Mouse (Mus musculus): ENCODE data around the gene Dhx37. TPM values are rescaled to one million over a fixed set of nuclear protein-coding genes. Genes with fewer than 3 reads are reported as not detected.

Gene Dhx37
- polyA plus RNA-seq, 1 experiment from 2014 or later, result 11.4 TPM

GRCm38 (mm10) chr5:125384512-125385214 lies 49.3 kb downstream of the Dhx37 start:
- Histone ChIP-seq H3K27ac (no peak overlapping the region), H3K27me3 (replicated peaks) (no peaks in the 10 kb centered on the region), H3K36me3 (peaks cover 40% of the 10 kb centered on the region)

GRCm38 (mm10) chr5:125383637-125384420 lies 50.1 kb downstream of the Dhx37 start:
- no peak overlapping the region for H3K9ac ChIP-seq
- peaks cover 38% of the 10 kb centered on the region for H3K36me3 ChIP-seq
- H3K4me2 ChIP-seq, result no peak overlapping the region
- WGBS (ENCODE audit: insufficient replicate concordance), result 59% methylated on average over 3 of the region's 3 CpGs
- no peaks in the 10 kb centered on the region for H3K9me3 ChIP-seq (replicated peaks)
- H3K27me3 ChIP-seq (replicated peaks), result no peaks in the 10 kb centered on the region
- ATAC-seq, result no peak
- peaks cover 23% of the 10 kb centered on the region for H3K4me1 ChIP-seq
- no peak overlapping the region for H3K27ac ChIP-seq
- no peak overlapping the region for H3K4me3 ChIP-seq

More at GRCm38 (mm10) chr5:125384512-125385214, 49.3 kb downstream of the Dhx37 start:
- Histone ChIP-seq H3K4me1 (peaks cover 23% of the 10 kb centered on the region), H3K4me2 (no peak overlapping the region), H3K9ac (no peak overlapping the region), H3K4me3 (no peak overlapping the region), H3K9me3 (replicated peaks) (no peaks in the 10 kb centered on the region)
- WGBS (ENCODE audit: insufficient replicate concordance), result 81% methylated on average over 2 of the region's 2 CpGs
- ATAC-seq, result no peak

GRCm38 (mm10) chr5:125382673-125383558 lies 51.0 kb downstream of the Dhx37 start:
- Histone ChIP-seq H3K4me2 (no peak overlapping the region), H3K9ac (no peak overlapping the region), H3K27ac (peak overlapping the region; percentile 23; the same call in 1 of the 2 replicates), H3K9me3 (replicated peaks) (no peaks in the 10 kb centered on the region), H3K4me3 (no peak overlapping the region), H3K36me3 (peaks cover 29% of the 10 kb centered on the region), H3K4me1 (peaks cover 14% of the 10 kb centered on the region; the same call in 1 of the 2 replicates), H3K27me3 (replicated peaks) (no peaks in the 10 kb centered on the region)
- peak; percentile 52 for ATAC-seq
- 44% methylated on average over 6 of the region's 6 CpGs for WGBS (ENCODE audit: insufficient replicate concordance)

- peak; percentile 16 for ATAC-seq
- Histone ChIP-seq H3K4me3 (no peak overlapping the region), H3K9me3 (replicated peaks) (no peaks in the 10 kb centered on the region), H3K4me2 (no peak overlapping the region), H3K4me1 (peaks cover 14% of the 10 kb centered on the region; the same call in 1 of the 2 replicates), H3K36me3 (peaks cover 27% of the 10 kb centered on the region), H3K27ac (no peak overlapping the region), H3K9ac (no peak overlapping the region), H3K27me3 (replicated peaks) (no peaks in the 10 kb centered on the region)
- WGBS (ENCODE audit: insufficient replicate concordance), result 70% methylated on average over 5 of the region's 5 CpGs
Observed at GRCm38 (mm10) chr5:125381954-125382672, 51.8 kb downstream of the Dhx37 start.

GRCm38 (mm10) chr5:125378919-125379318 lies 55.0 kb downstream of the Dhx37 start:
- no peak overlapping the region for H3K27ac ChIP-seq
- no peak for ATAC-seq
- H3K4me2 ChIP-seq, result no peak overlapping the region
- no peak overlapping the region for H3K4me3 ChIP-seq
- no peak overlapping the region for H3K9ac ChIP-seq
- no peaks in the 10 kb centered on the region for H3K4me1 ChIP-seq
- H3K36me3 ChIP-seq, result peaks cover 4% of the 10 kb centered on the region
- 63% methylated on average over 5 of the region's 5 CpGs for WGBS (ENCODE audit: insufficient replicate concordance)
- H3K9me3 ChIP-seq (replicated peaks), result no peaks in the 10 kb centered on the region
- H3K27me3 ChIP-seq (replicated peaks), result no peaks in the 10 kb centered on the region

- ATAC-seq, result no peak
- no peak overlapping the region for H3K9ac ChIP-seq
- no peak overlapping the region for H3K4me2 ChIP-seq
- no peak overlapping the region for H3K27ac ChIP-seq
- no peaks in the 10 kb centered on the region for H3K27me3 ChIP-seq (replicated peaks)
- H3K9me3 ChIP-seq (replicated peaks), result no peaks in the 10 kb centered on the region
- no peaks in the 10 kb centered on the region for H3K4me1 ChIP-seq
- H3K36me3 ChIP-seq, result no peaks in the 10 kb centered on the region
- WGBS (ENCODE audit: insufficient replicate concordance), result 64% methylated on average over 7 of the region's 7 CpGs
- H3K4me3 ChIP-seq, result no peak overlapping the region
Observed at GRCm38 (mm10) chr5:125377214-125377613, 56.7 kb downstream of the Dhx37 start.

GRCm38 (mm10) chr5:125375871-125376270 lies 58.0 kb downstream of the Dhx37 start:
- Histone ChIP-seq H3K27me3 (replicated peaks) (no peaks in the 10 kb centered on the region), H3K4me1 (no peaks in the 10 kb centered on the region), H3K27ac (no peak overlapping the region), H3K9ac (no peak overlapping the region), H3K4me2 (no peak overlapping the region), H3K9me3 (replicated peaks) (no peaks in the 10 kb centered on the region), H3K4me3 (no peak overlapping the region), H3K36me3 (no peaks in the 10 kb centered on the region)
- WGBS (ENCODE audit: insufficient replicate concordance), result 74% methylated on average over 2 of the region's 2 CpGs
- no peak for ATAC-seq

- Histone ChIP-seq H3K4me2 (no peak overlapping the region), H3K4me1 (no peaks in the 10 kb centered on the region), H3K27ac (no peak overlapping the region), H3K36me3 (no peaks in the 10 kb centered on the region), H3K4me3 (no peak overlapping the region), H3K9me3 (replicated peaks) (no peaks in the 10 kb centered on the region), H3K27me3 (replicated peaks) (no peaks in the 10 kb centered on the region), H3K9ac (no peak overlapping the region)
- 80% methylated on average over 4 of the region's 4 CpGs for WGBS (ENCODE audit: insufficient replicate concordance)
- no peak for ATAC-seq
Observed at GRCm38 (mm10) chr5:125372027-125372426, 61.9 kb downstream of the Dhx37 start.

GRCm38 (mm10) chr5:125370950-125371693 lies 62.8 kb downstream of the Dhx37 start:
- Histone ChIP-seq H3K4me3 (no peak overlapping the region), H3K36me3 (no peaks in the 10 kb centered on the region), H3K27me3 (replicated peaks) (no peaks in the 10 kb centered on the region), H3K9ac (no peak overlapping the region), H3K27ac (no peak overlapping the region), H3K4me2 (no peak overlapping the region), H3K9me3 (replicated peaks) (no peaks in the 10 kb centered on the region), H3K4me1 (no peaks in the 10 kb centered on the region)
- WGBS (ENCODE audit: insufficient replicate concordance), result 59% methylated on average over 7 of the region's 7 CpGs
- ATAC-seq, result no peak

- 0 out of 2 replicates have a peak, but pooled peaks cover 4% of the 10 kb centered on the region for H3K4me1 ChIP-seq
- H3K9me3 ChIP-seq (replicated peaks), result no peaks in the 10 kb centered on the region
- ATAC-seq, result peak; percentile 17; the same call in 1 of the 2 replicates
- H3K4me2 ChIP-seq, result no peak overlapping the region
- no peak overlapping the region for H3K27ac ChIP-seq
- 0% methylated on average over 4 of the region's 4 CpGs for WGBS (ENCODE audit: insufficient replicate concordance)
- H3K9ac ChIP-seq, result no peak overlapping the region
- no peak overlapping the region for H3K4me3 ChIP-seq
- H3K36me3 ChIP-seq, result no peaks in the 10 kb centered on the region
- no peaks in the 10 kb centered on the region for H3K27me3 ChIP-seq (replicated peaks)
Observed at GRCm38 (mm10) chr5:125368568-125368967, 65.4 kb downstream of the Dhx37 start.

- Histone ChIP-seq H3K4me1 (0 out of 2 replicates have a peak, but pooled peaks cover 4% of the 10 kb centered on the region), H3K27me3 (replicated peaks) (no peaks in the 10 kb centered on the region), H3K4me2 (no peak overlapping the region), H3K36me3 (no peaks in the 10 kb centered on the region), H3K9ac (no peak overlapping the region), H3K4me3 (no peak overlapping the region), H3K27ac (no peak overlapping the region), H3K9me3 (replicated peaks) (no peaks in the 10 kb centered on the region)
- no peak for ATAC-seq
- WGBS (ENCODE audit: insufficient replicate concordance), result 56% methylated on average over 5 of the region's 5 CpGs
Observed at GRCm38 (mm10) chr5:125368156-125368555, 65.8 kb downstream of the Dhx37 start.

Data from liver, embryonic 12.5 days (tissue).